Mouse (Mus musculus) adipocyte (in vitro differentiated cells): ENCODE data around the gene Gm20683.

ENCODE experiments used
- DNase-seq: peaks from one replicate; pipeline ENCODE4 v3.0.0-alpha.2; 2016; ENCODE audit warnings: low spot score

Gm20683 gene

GRCm38 (mm10) chr17:25840519-25840918 is 1.0 kb downstream of the Gm20683 start:
- no peak for DNase-seq

- DNase-seq: peak; percentile 76
Measured at GRCm38 (mm10) chr17:25839455-25840235, 1.9 kb downstream of the Gm20683 start.

- DNase-seq: no peak
Measured at GRCm38 (mm10) chr17:25838904-25839303, 2.7 kb downstream of the Gm20683 start.

GRCm38 (mm10) chr17:25837533-25837932 is 4.0 kb downstream of the Gm20683 start:
- no peak for DNase-seq

GRCm38 (mm10) chr17:25837076-25837410 is 4.5 kb downstream of the Gm20683 start, which contains the start of gene Rhbdl1:
Gene Rhbdl1 (minus strand): TSS chr17:25837295.
- DNase-seq: no peak

GRCm38 (mm10) chr17:25836397-25837075 is 5.0 kb downstream of the Gm20683 start:
- DNase-seq: peak; percentile 62

- DNase-seq: no peak
Measured at GRCm38 (mm10) chr17:25835816-25836215, 5.7 kb downstream of the Gm20683 start.

- DNase-seq: no peak
Measured at GRCm38 (mm10) chr17:25835301-25835700, 6.3 kb downstream of the Gm20683 start.

- DNase-seq: no peak
Measured at GRCm38 (mm10) chr17:25834595-25835222, 6.9 kb downstream of the Gm20683 start.

- DNase-seq: peak; percentile 66
Measured at GRCm38 (mm10) chr17:25833961-25834594, 7.5 kb downstream of the Gm20683 start.

GRCm38 (mm10) chr17:25833291-25833663 is 8.3 kb downstream of the Gm20683 start, which contains the start of gene Stub1:
Gene Stub1 (minus strand): TSS chr17:25833404.
- DNase-seq: peak; percentile 98

GRCm38 (mm10) chr17:25832436-25833290 is 8.9 kb downstream of the Gm20683 start:
- DNase-seq: peak; percentile 100

- peak; percentile 48 for DNase-seq
Measured at GRCm38 (mm10) chr17:25831451-25832281, 9.9 kb downstream of the Gm20683 start.

GRCm38 (mm10) chr17:25830806-25831431 is 10.6 kb downstream of the Gm20683 start:
- DNase-seq: no peak

GRCm38 (mm10) chr17:25830200-25830753 is 11.3 kb downstream of the Gm20683 start:
- DNase-seq: no peak

GRCm38 (mm10) chr17:25829558-25830017 is 12.0 kb downstream of the Gm20683 start:
- DNase-seq: no peak

GRCm38 (mm10) chr17:25828712-25829557 is 12.6 kb downstream of the Gm20683 start, which contains the start of gene Jmjd8:
Gene Jmjd8 (plus strand): TSS chr17:25828867.
- peak; percentile 63 for DNase-seq

GRCm38 (mm10) chr17:25828223-25828594 is 13.4 kb downstream of the Gm20683 start:
- DNase-seq: no peak
